ENCODE assay signal across 13 mouse cellular contexts in genomic region chr12:76015026-76015425, GRCm38 (mm10).
A peak's percentile ranks its signal among the peaks of the same experiment; 100 is the strongest.
DNase-seq lines count a peak whose midpoint lies in the region; ATAC-seq lines count a peak whose summit lies in the region.
"Had no signal": no experiment of that assay in that cellular context is flagged by ENCODE, and none has a peak within 500 bp of the region (broad histone marks: within the 10 kb centered on the region; RNA-seq: fewer than 3 reads in every experiment).

No protein-coding gene starts in this region.

- no peak for ATAC-seq in limb, embryonic 12.5 days (ENCODE audit: insufficient number of reproducible peaks, insufficient read depth, low FRiP score, low TSS enrichment, low read depth)
- no peak for ATAC-seq in limb, embryonic 13.5 days (ENCODE audit: low FRiP score, low read depth)
- ATAC-seq in midbrain, embryonic 16.5 days = no peak
- ATAC-seq: forebrain, embryonic 15.5 days had no signal

- H3K4me2 ChIP-seq in limb, embryonic 12.5 days = no peak overlapping the region
- no peak overlapping the region for H3K4me2 ChIP-seq in limb, embryonic 13.5 days (replicated peaks)
- H3K4me2 ChIP-seq in midbrain, embryonic 16.5 days (ENCODE audit: low read length) = no peak overlapping the region
- H3K4me2 ChIP-seq: forebrain, embryonic 15.5 days; hindbrain, embryonic 12.5 days; liver, embryonic 15.5 days had no signal

- H3K27ac ChIP-seq in limb, embryonic 12.5 days = 0 out of 2 replicates have a peak overlapping the region, but pooled peaks have one; percentile 5
- H3K27ac ChIP-seq in limb, embryonic 10.5 days = no peak overlapping the region
- H3K27ac ChIP-seq in limb, embryonic 13.5 days = no peak overlapping the region; the same call in 1 of the 2 replicates
- no peak overlapping the region for H3K27ac ChIP-seq in midbrain, embryonic 16.5 days (ENCODE audit: low read length)
- H3K27ac ChIP-seq: forebrain, embryonic 15.5 days; hindbrain, embryonic 12.5 days; liver, embryonic 15.5 days; midbrain, embryonic 10.5 days had no signal

- H3K36me3 ChIP-seq in limb, embryonic 12.5 days = peaks cover 50% of the 10 kb centered on the region
- H3K36me3 ChIP-seq in limb, embryonic 10.5 days = peaks cover 67% of the 10 kb centered on the region
- peaks cover 38% of the 10 kb centered on the region for H3K36me3 ChIP-seq in limb, embryonic 13.5 days
- peaks cover 3% of the 10 kb centered on the region; the same call in 1 of the 2 replicates for H3K36me3 ChIP-seq in midbrain, embryonic 16.5 days (ENCODE audit: control insufficient read depth, insufficient read depth, low read length)
- H3K36me3 ChIP-seq: liver, embryonic 15.5 days had no signal

- WGBS in limb, embryonic 12.5 days = 88% methylated on average over 15 of the region's 15 CpGs
- WGBS in limb, embryonic 10.5 days = 89% methylated on average over 14 of the region's 15 CpGs
- 83% methylated on average over 15 of the region's 15 CpGs for WGBS in limb, embryonic 13.5 days
- 89% methylated on average over 14 of the region's 15 CpGs for WGBS in midbrain, embryonic 16.5 days

- no peaks in the 10 kb centered on the region for H3K27me3 ChIP-seq in limb, embryonic 12.5 days
- H3K27me3 ChIP-seq in limb, embryonic 10.5 days (ENCODE audit: low read depth, poor library complexity, severe bottlenecking) = no peaks in the 10 kb centered on the region
- no peaks in the 10 kb centered on the region for H3K27me3 ChIP-seq in limb, embryonic 13.5 days
- H3K27me3 ChIP-seq in midbrain, embryonic 16.5 days (ENCODE audit: control insufficient read depth, insufficient read depth, low read depth, low read length) = no peaks in the 10 kb centered on the region
- H3K27me3 ChIP-seq: forebrain, embryonic 15.5 days; hindbrain, embryonic 12.5 days; liver, embryonic 15.5 days had no signal

- H3K4me1 ChIP-seq in limb, embryonic 12.5 days (replicated peaks) = peaks cover 4% of the 10 kb centered on the region; the same call in 1 of the 2 replicates
- H3K4me1 ChIP-seq in limb, embryonic 10.5 days = no peaks in the 10 kb centered on the region
- 0 out of 2 replicates have a peak, but pooled peaks cover 9% of the 10 kb centered on the region for H3K4me1 ChIP-seq in limb, embryonic 13.5 days
- no peaks in the 10 kb centered on the region for H3K4me1 ChIP-seq in midbrain, embryonic 16.5 days (ENCODE audit: control insufficient read depth, insufficient read depth, low read length)
- H3K4me1 ChIP-seq: forebrain, embryonic 15.5 days; hindbrain, embryonic 12.5 days; liver, embryonic 15.5 days had no signal

- no peak overlapping the region for H3K9ac ChIP-seq in limb, embryonic 12.5 days (replicated peaks)
- H3K9ac ChIP-seq in limb, embryonic 13.5 days = 0 out of 2 replicates have a peak overlapping the region, but pooled peaks have one; percentile 2
- H3K9ac ChIP-seq in midbrain, embryonic 16.5 days (ENCODE audit: low read depth, low read length) = no peak overlapping the region
- H3K9ac ChIP-seq: forebrain, embryonic 15.5 days; hindbrain, embryonic 12.5 days; liver, embryonic 15.5 days had no signal

- H3K9me3 ChIP-seq in limb, embryonic 12.5 days = no peaks in the 10 kb centered on the region
- no peaks in the 10 kb centered on the region for H3K9me3 ChIP-seq in limb, embryonic 10.5 days (replicated peaks)
- H3K9me3 ChIP-seq in limb, embryonic 13.5 days = no peaks in the 10 kb centered on the region
- no peaks in the 10 kb centered on the region for H3K9me3 ChIP-seq in midbrain, embryonic 16.5 days (replicated peaks; ENCODE audit: control insufficient read depth, low read length, poor library complexity, severe bottlenecking)
- H3K9me3 ChIP-seq: forebrain, embryonic 15.5 days; hindbrain, embryonic 12.5 days; liver, embryonic 15.5 days; midbrain, embryonic 10.5 days had no signal

- DNase-seq in limb, embryonic 10.5 days (ENCODE audit: low spot score) = no peak
- DNase-seq in lung, postnatal 14 days = peak; percentile 35
- no peak for DNase-seq in kidney, adult 11 months
- no peak for DNase-seq in right cerebral cortex, postnatal 4 days
- DNase-seq in kidney, postnatal 36 days = no peak
- DNase-seq: thymus, postnatal 25 days had no signal

- H3K4me3 ChIP-seq in limb, embryonic 12.5 days (replicated peaks) = no peak overlapping the region
- H3K4me3 ChIP-seq in limb, embryonic 10.5 days = no peak overlapping the region
- no peak overlapping the region for H3K4me3 ChIP-seq in limb, embryonic 13.5 days
- H3K4me3 ChIP-seq in midbrain, embryonic 16.5 days (ENCODE audit: low read depth, low read length) = no peak overlapping the region
- H3K4me3 ChIP-seq: forebrain, embryonic 15.5 days; hindbrain, embryonic 12.5 days; liver, embryonic 15.5 days; midbrain, embryonic 10.5 days had no signal
